Mouse (Mus musculus) gastrocnemius, postnatal 36 days (tissue): ENCODE data around the gene Vmn1r165. TPM values are rescaled to one million over a fixed set of nuclear protein-coding genes. Genes with fewer than 3 reads are reported as not detected.
"Not testable (repeated sequence)": the region's sequence is repeated elsewhere in the genome, so short reads cannot be mapped to it uniquely, and the experiment has no call there.

ENCODE experiments used
- DNase-seq, 2 experiments: peaks; one replicate each; pipeline ENCODE4 v3.0.0; 2022
- intact Hi-C: fragments of 180-260 bp; cut with DNase I; formaldehyde crosslinking; loops from one replicate; pipeline ENCODE4 v1.15.1; 2025
- long read RNA-seq, 2 experiments: library from polyadenylated mRNA; stranded (forward); transcript quantifications; one replicate each; pipeline ENCODE4 v2.0.0; 2021
- total RNA-seq, 2 experiments: library from RNA; stranded (reverse); gene quantifications; 2 replicates each; pipeline ENCODE4 v1.2.3; 2021

Vmn1r165 gene
- not detected for total RNA-seq
- long read RNA-seq, experiment 1: 0 reads
- long read RNA-seq, experiment 2: 0 reads

DNA sequence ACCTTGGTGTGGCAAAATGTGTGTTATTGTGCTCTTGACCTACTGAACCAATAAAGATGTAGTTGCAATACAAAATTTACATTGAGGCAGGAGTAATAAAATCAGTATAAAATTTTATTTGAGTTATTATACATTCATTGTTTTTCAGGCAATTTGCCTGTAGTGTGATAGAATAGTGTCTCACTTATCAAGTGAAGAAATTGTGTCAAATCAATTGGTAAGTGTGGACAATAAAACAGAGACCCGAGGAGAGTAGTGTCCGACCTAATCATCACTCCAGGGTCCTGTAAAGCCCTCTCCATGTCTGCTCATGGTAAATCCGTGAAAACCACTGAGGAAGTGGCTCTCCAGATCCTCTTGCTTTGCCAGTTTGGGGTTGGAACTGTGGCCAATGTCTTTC, at the start of gene Vmn1r165:
Vmn1r165 (plus strand) TSS at position 301 of the 400 bp plus-strand sequence.
- intact Hi-C loops, DNase-seq: not testable (repeated sequence)

DNA sequence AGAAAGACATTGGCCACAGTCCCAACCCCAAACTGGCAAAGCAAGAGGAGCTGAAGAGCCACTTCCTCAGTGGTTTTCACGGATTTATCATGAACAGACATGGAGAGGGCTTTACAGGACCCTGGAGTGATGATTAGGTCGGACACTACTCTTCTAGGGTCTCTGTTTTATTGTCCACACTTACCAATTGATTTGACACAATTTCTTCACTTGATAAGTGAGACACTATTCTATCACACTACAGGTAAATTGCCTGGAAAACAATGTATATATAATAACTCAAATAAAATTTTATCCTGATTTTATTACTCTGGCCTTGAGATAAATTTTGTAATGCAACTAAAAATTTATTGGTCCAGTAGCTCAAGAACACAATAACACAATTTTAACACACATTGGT, 34.5 kb downstream of the Vmn1r165 start, which contains the start of gene Vmn1r166:
Vmn1r166 (minus strand) TSS at position 101 of the 400 bp plus-strand sequence.
- intact Hi-C loops, DNase-seq: not testable (repeated sequence)

Other genes starting within 250 kb of the Vmn1r165 start
- not detected for gene Gm4214, start 232.7 kb upstream of the Vmn1r165 start, total RNA-seq
- gene Gm4216, start 197.4 kb upstream of the Vmn1r165 start, total RNA-seq: not detected
- not detected for gene Vmn1r163, start 161.8 kb upstream of the Vmn1r165 start, total RNA-seq
- not detected for gene Gm8720, start 149.9 kb upstream of the Vmn1r165 start, total RNA-seq
- not detected for gene Gm10662, start 72.9 kb upstream of the Vmn1r165 start, total RNA-seq
- gene Vmn1r166, start 34.4 kb downstream of the Vmn1r165 start, total RNA-seq: not detected
- gene Gm6902, start 61.6 kb downstream of the Vmn1r165 start, total RNA-seq: not detected
- gene Nlrp4e, start 83.9 kb downstream of the Vmn1r165 start, total RNA-seq: not detected
- under 1 TPM in 1 of 2 experiments, not detected in 1; 0.10 TPM for gene Nlrp5, start 168.6 kb downstream of the Vmn1r165 start, total RNA-seq